Mouse (Mus musculus) liver, adult 2 months (tissue): ENCODE measurements around the gene Rab31.

Experiments
- CTCF ChIP-seq: fragments of 200-500 bp; IDR thresholded peaks from 2 replicates; pipeline ENCODE4 v1.5.1; 2011; ENCODE audit warnings: low read depth, low read length, control low read depth
- POLR2A ChIP-seq: fragments of 200-500 bp; IDR thresholded peaks from 2 replicates; pipeline ENCODE4 v1.6.1; 2011; ENCODE audit warnings: low read length, control low read depth; ENCODE audit not compliant: insufficient read depth; ENCODE audit errors: extremely low read depth

DNA sequence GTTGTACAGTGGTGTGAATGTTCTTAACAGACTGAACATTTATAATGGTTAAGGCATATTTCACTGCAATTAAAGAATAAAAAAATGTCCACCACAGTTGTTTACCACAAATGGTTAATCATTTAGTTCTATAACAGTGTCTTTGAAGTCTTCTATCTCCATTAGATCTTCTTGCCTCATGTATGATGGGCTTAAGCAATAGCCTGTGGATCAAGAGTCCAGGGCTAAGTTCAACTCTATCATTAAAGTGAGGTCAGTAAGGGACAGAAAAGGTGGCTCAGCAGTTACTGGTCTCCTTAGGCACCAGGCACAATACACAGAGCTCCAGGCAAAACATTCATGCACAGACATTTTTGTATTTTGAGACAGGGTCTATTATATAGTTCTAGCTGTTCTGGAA is 149.4 kb downstream of the Rab31 start:
- TF ChIP-seq CTCF (no peak), POLR2A (no peak)
